Mouse (Mus musculus) embryonic facial prominence, embryonic 11.5 days (tissue): ENCODE measurements around the gene Ipo4. TPM values are rescaled to one million over a fixed set of nuclear protein-coding genes. Genes with fewer than 3 reads are reported as not detected.

ENCODE experiments used
- ATAC-seq: fragments of 200-750 bp; cut with Nextera tagmentation; replicated peaks from 2 replicates; pipeline ENCODE4 v1.8.0; 2017; ENCODE audit warnings: low read depth; ENCODE audit not compliant: insufficient number of reproducible peaks, low FRiP score, low TSS enrichment
- DNase-seq: peaks from one replicate; pipeline ENCODE4 v3.0.0-alpha.2; 2015; ENCODE audit warnings: low spot score
- H3K27ac ChIP-seq: fragments of 300-500 bp; sonication (generic); replicated peaks from 2 replicates; pipeline ENCODE4 v1.5.1; 2014; ENCODE audit warnings: mild to moderate bottlenecking, low read depth, low read length, control low read depth
- H3K27me3 ChIP-seq: fragments of 300-500 bp; sonication (generic); 2 replicates; pipeline ENCODE4 v1.6.1; 2014; ENCODE audit warnings: mild to moderate bottlenecking, low read length, moderate library complexity, mixed read lengths; ENCODE audit not compliant: control insufficient read depth, insufficient read depth
- H3K36me3 ChIP-seq: fragments of 300-500 bp; sonication (generic); replicated peaks from 2 replicates; pipeline ENCODE4 v1.6.1; 2014; ENCODE audit warnings: low read depth, mild to moderate bottlenecking, low read length, moderate library complexity, mixed read lengths; ENCODE audit not compliant: control insufficient read depth, insufficient read depth
- H3K4me1 ChIP-seq: fragments of 300-500 bp; sonication (generic); 2 replicates; pipeline ENCODE4 v1.6.1; 2014; ENCODE audit warnings: low read length, mixed read lengths; ENCODE audit not compliant: control insufficient read depth, insufficient read depth
- H3K4me2 ChIP-seq: fragments of 300-500 bp; sonication (generic); 2 replicates; pipeline ENCODE4 v1.6.1; 2014; ENCODE audit warnings: low read depth, mild to moderate bottlenecking, control low read depth, low read length, moderate library complexity
- H3K4me3 ChIP-seq: fragments of 300-500 bp; sonication (generic); 2 replicates; pipeline ENCODE4 v1.5.1; 2014; ENCODE audit warnings: low read depth, low read length, control low read depth
- H3K9ac ChIP-seq: fragments of 300-500 bp; sonication (generic); replicated peaks from 2 replicates; pipeline ENCODE4 v1.6.1; 2014; ENCODE audit warnings: mild to moderate bottlenecking, control low read depth, low read length
- H3K9me3 ChIP-seq: fragments of 300-500 bp; sonication (generic); replicated peaks from 2 replicates; pipeline ENCODE4 v1.6.1; 2016; ENCODE audit warnings: mild to moderate bottlenecking, low read length, inconsistent platforms, mixed read lengths; ENCODE audit not compliant: control insufficient read depth
- WGBS: fragments of 180-500 bp; shearing (Covaris S2); extraction: QIAGEN DNeasy Blood & Tissue Kit; methylation state at CpG from one replicate; pipeline ENCODE4 v1.1.7; 2014; 5-methylcytosine and 5-hydroxymethylcytosine counted together
- polyA plus RNA-seq: library from polyadenylated mRNA; unstranded; fragments of >200 nt; fragmentation: Nextera tagmentation; extraction: Ambion mirVana; gene quantifications from 2 replicates; pipeline ENCODE4 v1.2.1, GENCODE M21; 2014

Ipo4 gene
- polyA plus RNA-seq, result 85.0 and 86.9 TPM in 2 replicates

GRCm38 (mm10) chr14:55635523-55636007 lies at the start of gene Ipo4:
Gene Ipo4 (minus strand): TSS chr14:55635957.
- peaks cover 14% of the 10 kb centered on the region for H3K36me3 ChIP-seq
- no peaks in the 10 kb centered on the region for H3K27me3 ChIP-seq
- H3K4me1 ChIP-seq, result no peaks in the 10 kb centered on the region
- DNase-seq (peak; percentile 96), ATAC-seq (peak; percentile 86)
- H3K27ac ChIP-seq, result peak within 1 kb of the TSS; percentile 52; the same call in 1 of the 2 replicates
- H3K4me3 ChIP-seq, result peak within 1 kb of the TSS; percentile 70
- peak within 1 kb of the TSS; percentile 90 for H3K4me2 ChIP-seq
- 2% methylated on average over 32 of the region's 33 CpGs for WGBS
- H3K9me3 ChIP-seq, result no peaks in the 10 kb centered on the region
- H3K9ac ChIP-seq, result peak within 1 kb of the TSS; percentile 78

- Histone ChIP-seq H3K4me3 (peak overlapping the region; percentile 73), H3K4me2 (peak overlapping the region; percentile 22), H3K9me3 (no peaks in the 10 kb centered on the region), H3K27me3 (no peaks in the 10 kb centered on the region), H3K9ac (no peak overlapping the region; the same call in 1 of the 2 replicates), H3K4me1 (no peaks in the 10 kb centered on the region), H3K36me3 (peaks cover 12% of the 10 kb centered on the region), H3K27ac (no peak overlapping the region)
- DNase-seq (no peak), ATAC-seq (peak; percentile 49)
- 19% methylated on average over 3 of the region's 3 CpGs for WGBS
Observed at GRCm38 (mm10) chr14:55682118-55682493, 46.3 kb upstream of the Ipo4 start.

- H3K4me3 ChIP-seq, result peak within 1 kb of the TSS; percentile 73
Observed at GRCm38 (mm10) chr14:55681160-55682117, 45.7 kb upstream of the Ipo4 start, which contains the start of gene Tinf2. Gene Tinf2 (minus strand): TSS chr14:55681820.

GRCm38 (mm10) chr14:55677615-55678014 lies 41.9 kb upstream of the Ipo4 start:
- H3K27ac ChIP-seq, result no peak overlapping the region
- no peak overlapping the region for H3K4me3 ChIP-seq
- DNase-seq (no peak), ATAC-seq (no peak)
- H3K36me3 ChIP-seq, result peaks cover 17% of the 10 kb centered on the region
- no peaks in the 10 kb centered on the region for H3K4me1 ChIP-seq
- H3K27me3 ChIP-seq, result no peaks in the 10 kb centered on the region
- H3K9ac ChIP-seq, result no peak overlapping the region
- no peaks in the 10 kb centered on the region for H3K9me3 ChIP-seq
- H3K4me2 ChIP-seq, result no peak overlapping the region
- whole genome bisulfite sequencing, result 88% methylated on average over 4 of the region's 4 CpGs

More at GRCm38 (mm10) chr14:55681160-55682117, 45.7 kb upstream of the Ipo4 start, which contains the start of gene Tinf2:
- DNase-seq (peak; percentile 97), ATAC-seq (peak; percentile 95)
- no peaks in the 10 kb centered on the region for H3K4me1 ChIP-seq
- no peaks in the 10 kb centered on the region for H3K27me3 ChIP-seq
- peak within 1 kb of the TSS; percentile 79 for H3K9ac ChIP-seq
- under 1% methylated on average over 66 of the region's 66 CpGs for WGBS
- peaks cover 17% of the 10 kb centered on the region for H3K36me3 ChIP-seq
- H3K9me3 ChIP-seq, result no peaks in the 10 kb centered on the region
- peak within 1 kb of the TSS; percentile 69 for H3K4me2 ChIP-seq
- peak within 1 kb of the TSS; percentile 63; the same call in 1 of the 2 replicates for H3K27ac ChIP-seq

- DNase-seq, result no peak
- no peaks in the 10 kb centered on the region for H3K27me3 ChIP-seq
- 78% methylated on average over 7 of the region's 7 CpGs for WGBS
- H3K4me3 ChIP-seq, result peak overlapping the region; percentile 70
- no peak overlapping the region; the same call in 1 of the 2 replicates for H3K27ac ChIP-seq
- H3K9me3 ChIP-seq, result no peaks in the 10 kb centered on the region
- ATAC-seq, result no peak
- H3K4me2 ChIP-seq, result peak overlapping the region; percentile 35
- H3K36me3 ChIP-seq, result peaks cover 5% of the 10 kb centered on the region
- H3K9ac ChIP-seq, result peak overlapping the region; percentile 18
- H3K4me1 ChIP-seq, result no peaks in the 10 kb centered on the region
Observed at GRCm38 (mm10) chr14:55672741-55673060, 36.9 kb upstream of the Ipo4 start.

GRCm38 (mm10) chr14:55671833-55672740 lies 36.3 kb upstream of the Ipo4 start, which contains the start of the genes Gmpr2 and Nedd8:
Gene Gmpr2 (plus strand): TSS chr14:55671941.
Gene Nedd8 (minus strand): TSS chr14:55672124.
- DNase-seq, result peak; percentile 96
- ATAC-seq, result peak; percentile 97

GRCm38 (mm10) chr14:55671486-55671832 lies 35.7 kb upstream of the Ipo4 start:
- no peaks in the 10 kb centered on the region for H3K4me1 ChIP-seq
- ATAC-seq (peak; percentile 49; the same call in 1 of the 2 replicates), DNase-seq (peak; percentile 62)
- H3K36me3 ChIP-seq, result peaks cover under 1% of the 10 kb centered on the region
- peak overlapping the region; percentile 74 for H3K4me2 ChIP-seq
- peak overlapping the region; percentile 70 for H3K27ac ChIP-seq
- H3K9ac ChIP-seq, result peak overlapping the region; percentile 78
- H3K9me3 ChIP-seq, result no peaks in the 10 kb centered on the region
- WGBS, result 0% methylated on average over 12 of the region's 12 CpGs
- H3K27me3 ChIP-seq, result no peaks in the 10 kb centered on the region
- H3K4me3 ChIP-seq, result peak overlapping the region; percentile 70

More at GRCm38 (mm10) chr14:55671833-55672740, 36.3 kb upstream of the Ipo4 start, which contains the start of the genes Gmpr2 and Nedd8:
- no peaks in the 10 kb centered on the region for H3K27me3 ChIP-seq
- H3K4me3 ChIP-seq, result peak within 1 kb of the TSS; percentile 70
- under 1% methylated on average over 38 of the region's 38 CpGs for WGBS
- peak within 1 kb of the TSS; percentile 74 for H3K4me2 ChIP-seq
- H3K4me1 ChIP-seq, result no peaks in the 10 kb centered on the region
- H3K27ac ChIP-seq, result peak within 1 kb of the TSS; percentile 70
- H3K9me3 ChIP-seq, result no peaks in the 10 kb centered on the region
- peaks cover 5% of the 10 kb centered on the region for H3K36me3 ChIP-seq
- peak within 1 kb of the TSS; percentile 78 for H3K9ac ChIP-seq
